In genomic region chr5:124012885-124013284, GRCm38 (mm10) we compare ENCODE assay signal across 9 mouse cellular contexts. TPM values are rescaled to one million over a fixed set of nuclear protein-coding genes. Genes with fewer than 3 reads are reported as not detected.
DNase-seq lines count a peak whose midpoint lies in the region; ATAC-seq and TF ChIP-seq lines count a peak whose summit lies in the region.
"Had no signal": no experiment of that assay in that cellular context is flagged by ENCODE, and none has a peak within 500 bp of the region (broad histone marks: within the 10 kb centered on the region; RNA-seq: fewer than 3 reads in every experiment).

No protein-coding gene starts in this region.

- no peak overlapping the region for H3K4me3 ChIP-seq in left cerebral cortex, adult 2 months
- H3K4me3 ChIP-seq in hindbrain, embryonic 14.5 days (replicated peaks; ENCODE audit: low read length) = no peak overlapping the region
- no peak overlapping the region for H3K4me3 ChIP-seq in midbrain, embryonic 14.5 days (replicated peaks; ENCODE audit: low read depth, low read length)

- no peaks in the 10 kb centered on the region for H3K27me3 ChIP-seq in hindbrain, embryonic 14.5 days (ENCODE audit: control insufficient read depth, insufficient read depth, low read length)
- H3K27me3 ChIP-seq in midbrain, embryonic 14.5 days (ENCODE audit: control insufficient read depth, insufficient read depth, low read length) = no peaks in the 10 kb centered on the region

- intact Hi-C loops in left cerebral cortex, adult 2 months (cut with DNase I) = no loop called here
- intact Hi-C loops in left cerebral cortex, postnatal 36 days (cut with DNase I) = no loop called here

- no peak overlapping the region for H3K9ac ChIP-seq in hindbrain, embryonic 14.5 days
- no peak overlapping the region for H3K9ac ChIP-seq in midbrain, embryonic 14.5 days (replicated peaks; ENCODE audit: low read length)

- H3K27ac ChIP-seq in left cerebral cortex, adult 2 months = peak overlapping the region; percentile 85
- peak overlapping the region; percentile 84 for H3K27ac ChIP-seq in hindbrain, embryonic 14.5 days
- peak overlapping the region; percentile 87 for H3K27ac ChIP-seq in midbrain, embryonic 14.5 days (replicated peaks; ENCODE audit: low read depth, low read length)

- WGBS in hindbrain, embryonic 14.5 days = 81% methylated on average over 10 of the region's 10 CpGs
- 85% methylated on average over 10 of the region's 10 CpGs for WGBS in midbrain, embryonic 14.5 days

- peak; percentile 88 for DNase-seq in adrenal gland, adult 2 months
- no peak for DNase-seq in adrenal gland, postnatal 4 days (ENCODE audit: low spot score in 2 of 2)
- no peak for DNase-seq in left cerebral cortex, adult 2 months (ENCODE audit: extremely low spot score in 1 of 2, low spot score in 2 of 2)
- no peak for DNase-seq in left cerebral cortex, postnatal 36 days (ENCODE audit: low spot score in 2 of 2)
- DNase-seq in hindbrain, embryonic 14.5 days (ENCODE audit: low spot score) = no peak
- DNase-seq in midbrain, embryonic 14.5 days = no peak
- DNase-seq in left cerebral cortex, adult 18-20 months (ENCODE audit: low spot score in 2 of 2) = no peak
- DNase-seq in urinary bladder, postnatal 10 days (ENCODE audit: low spot score) = no peak
- DNase-seq: cerebellum, adult 9-10 months had no signal

- H3K9me3 ChIP-seq in hindbrain, embryonic 14.5 days (ENCODE audit: control insufficient read depth, low read length) = no peaks in the 10 kb centered on the region
- no peaks in the 10 kb centered on the region for H3K9me3 ChIP-seq in midbrain, embryonic 14.5 days (ENCODE audit: control insufficient read depth, low read length)

- no peak for ATAC-seq in hindbrain, embryonic 14.5 days (ENCODE audit: low FRiP score)
- ATAC-seq in midbrain, embryonic 14.5 days (ENCODE audit: low FRiP score, low TSS enrichment) = no peak

- TF ChIP-seq CTCF in left cerebral cortex, adult 2 months (IDR thresholded peaks at IDR 0.05) = peak; percentile 12

- peaks cover 25% of the 10 kb centered on the region for H3K36me3 ChIP-seq in hindbrain, embryonic 14.5 days (replicated peaks; ENCODE audit: control insufficient read depth, insufficient read depth)
- peaks cover 25% of the 10 kb centered on the region for H3K36me3 ChIP-seq in midbrain, embryonic 14.5 days (ENCODE audit: control insufficient read depth, insufficient read depth, low read length)

- no peak overlapping the region for H3K4me2 ChIP-seq in hindbrain, embryonic 14.5 days (replicated peaks)
- no peak overlapping the region for H3K4me2 ChIP-seq in midbrain, embryonic 14.5 days (ENCODE audit: low read length)

- H3K4me1 ChIP-seq in hindbrain, embryonic 14.5 days (replicated peaks; ENCODE audit: control insufficient read depth, insufficient read depth, low read length) = peaks cover 80% of the 10 kb centered on the region
- H3K4me1 ChIP-seq in midbrain, embryonic 14.5 days (ENCODE audit: control insufficient read depth, insufficient read depth, low read length) = peaks cover 55% of the 10 kb centered on the region

RNA-seq across cellular contexts. Expression of gene Vps37b, which starts 19.2 kb away (rescaled TPM):
- 100 to 1,000 TPM in 1 of 2 experiments, 10 to 100 TPM in 1; 65.8 to 146 TPM for total RNA-seq in adrenal gland, adult 2 months (2021)
- polyA plus RNA-seq in adrenal gland, adult 2 months (2012; rRNA removed) = 198 and 208 TPM in 2 replicates
- 10 to 100 TPM; 61.4 to 64.1 TPM for total RNA-seq in adrenal gland, postnatal 4 days (2021)
- 10 to 100 TPM; 46.1 to 47.3 TPM for total RNA-seq in left cerebral cortex, adult 2 months (2021)
- total RNA-seq in left cerebral cortex, postnatal 36 days (2021) = 10 to 100 TPM; 45.8 to 51.0 TPM
- 59.5 and 61.7 TPM in 2 replicates for polyA plus RNA-seq in hindbrain, embryonic 14.5 days (2014; fragmentation: Nextera tagmentation; extraction: Ambion mirVana)
- 58.0 and 72.4 TPM in 2 replicates for polyA plus RNA-seq in midbrain, embryonic 14.5 days (2014; fragmentation: Nextera tagmentation; extraction: Ambion mirVana)
- 10 to 100 TPM; 43.2 to 50.5 TPM for total RNA-seq in left cerebral cortex, adult 18-20 months (2021)

RNA-seq across cellular contexts. Expression of gene Hip1r, which starts 39.5 kb away (rescaled TPM):
- total RNA-seq in adrenal gland, adult 2 months (2021) = 10 to 100 TPM; 16.4 to 19.3 TPM
- 6.5 and 10.4 TPM in 2 replicates for polyA plus RNA-seq in adrenal gland, adult 2 months (2012; rRNA removed)
- 10 to 100 TPM; 16.3 to 23.6 TPM for total RNA-seq in adrenal gland, postnatal 4 days (2021)
- total RNA-seq in left cerebral cortex, adult 2 months (2021) = 10 to 100 TPM; 68.3 to 74.2 TPM
- total RNA-seq in left cerebral cortex, postnatal 36 days (2021) = 10 to 100 TPM; 70.3 to 77.3 TPM
- polyA plus RNA-seq in hindbrain, embryonic 14.5 days (2014; fragmentation: Nextera tagmentation; extraction: Ambion mirVana) = 22.4 and 27.9 TPM in 2 replicates
- polyA plus RNA-seq in midbrain, embryonic 14.5 days (2014; fragmentation: Nextera tagmentation; extraction: Ambion mirVana) = 22.5 and 24.7 TPM in 2 replicates
- 10 to 100 TPM; 66.5 to 67.7 TPM for total RNA-seq in left cerebral cortex, adult 18-20 months (2021)
